Mouse (Mus musculus) large intestine, adult 2 months (tissue): Measurements from ENCODE around the gene Tbc1d4. TPM values are rescaled to one million over a fixed set of nuclear protein-coding genes. Genes with fewer than 3 reads are reported as not detected.
"Not testable (repeated sequence)": the region's sequence is repeated elsewhere in the genome, so short reads cannot be mapped to it uniquely, and the experiment has no call there.

ENCODE experiments used
- DNase-seq: peaks from one replicate; pipeline ENCODE4 v3.0.0-alpha.2; 2012; ENCODE audit warnings: low read depth, low spot score
- WGBS: fragments of 180-500 bp; shearing (Covaris S2); methylation state at CpG from one replicate; pipeline ENCODE4 v1.1.7; 2018; 5-methylcytosine and 5-hydroxymethylcytosine counted together
- polyA plus RNA-seq: library from polyadenylated mRNA; depleted of rRNA; stranded (reverse); fragments of >200 nt; gene quantifications from 2 replicates; pipeline ENCODE4 v1.2.3, GENCODE M21; 2012

The Tbc1d4 gene
- polyA plus RNA-seq, 1 experiment = 2.6 TPM

- no peak for DNase-seq
- 90% methylated on average over 14 of the region's 14 CpGs for WGBS
These were observed 11.8 kb downstream of the Tbc1d4 start for GRCm38 (mm10) chr14:101597096-101597715.

DNA sequence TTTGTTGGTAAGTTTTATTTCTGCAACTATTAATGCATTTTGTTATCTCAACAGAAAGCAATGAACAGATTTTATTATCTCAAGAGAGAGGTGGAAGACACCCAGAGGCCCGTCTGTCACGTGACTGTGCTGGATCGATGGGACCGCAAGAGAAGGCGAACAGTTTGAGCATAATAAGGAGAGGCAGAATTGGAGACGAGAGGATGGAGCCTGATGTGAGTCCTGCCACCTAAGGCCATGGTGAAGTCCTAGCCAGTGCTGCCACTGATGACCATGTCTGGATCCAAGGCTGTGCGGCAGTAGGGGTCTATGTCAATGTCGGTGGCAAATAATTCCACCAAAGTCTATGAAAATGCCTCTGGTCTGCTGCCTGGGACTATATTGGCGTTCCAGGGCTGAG lies 12.3 kb downstream of the Tbc1d4 start:
- no peak for DNase-seq
- WGBS = 97% methylated on average over 9 of the region's 9 CpGs

DNA sequence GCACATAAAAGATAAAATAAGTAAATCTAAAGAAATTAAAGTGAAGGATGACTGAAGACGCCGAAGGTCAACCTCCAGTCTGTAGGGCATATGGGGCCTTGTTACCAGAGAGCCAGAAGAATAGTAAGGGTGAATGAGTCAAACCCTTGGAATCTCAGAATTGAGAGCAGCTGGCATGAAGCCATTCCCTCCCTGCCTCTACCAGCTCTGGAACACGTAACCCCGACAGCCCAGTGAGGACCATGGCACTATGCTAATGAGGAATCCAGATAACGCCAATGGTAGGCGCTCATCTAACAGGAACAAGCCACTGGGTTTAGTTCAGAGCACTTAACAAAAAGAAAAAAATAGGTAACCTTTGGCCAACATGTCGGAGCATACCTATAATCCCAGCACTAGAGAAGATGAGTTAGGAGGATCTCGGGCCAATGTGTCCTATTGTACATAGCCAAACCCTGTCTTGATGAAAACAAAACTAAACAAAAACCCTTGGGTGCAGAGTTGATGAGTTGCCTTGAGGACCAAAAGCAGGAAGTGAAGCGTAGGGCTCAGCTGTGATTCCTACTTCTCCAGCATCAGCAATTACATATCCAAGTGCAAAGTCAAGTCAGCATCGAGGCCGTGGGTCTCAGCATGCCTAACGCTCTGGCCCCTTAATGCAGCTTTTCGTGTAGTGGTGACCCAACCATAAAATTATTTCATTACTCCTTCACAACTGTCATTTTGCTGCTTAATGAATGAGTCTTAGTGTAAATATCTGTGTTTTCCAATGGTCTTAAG lies 13.5 kb downstream of the Tbc1d4 start:
- no peak for DNase-seq
- 90% methylated on average over 13 of the region's 13 CpGs for WGBS

DNA sequence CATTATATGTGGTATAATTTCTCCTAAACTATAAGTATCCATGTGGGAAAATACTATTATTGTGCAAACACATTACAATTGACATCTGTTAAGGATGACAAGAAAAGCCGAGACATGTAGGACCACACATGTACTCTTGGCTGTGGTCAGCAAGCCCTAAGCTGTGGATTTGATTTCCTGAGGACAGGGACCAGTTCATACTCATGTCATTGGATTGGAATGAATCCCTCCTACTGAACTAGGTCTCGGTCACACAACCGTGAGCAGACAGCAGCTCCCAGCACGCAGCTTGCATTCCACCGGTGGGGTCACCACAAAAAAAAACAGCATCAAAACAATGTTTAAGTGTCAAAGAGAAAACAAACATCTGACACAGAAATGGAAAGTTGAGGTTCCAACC lies 15.0 kb downstream of the Tbc1d4 start:
- DNase-seq = no peak
- 74% methylated on average over 5 of the region's 5 CpGs for WGBS

DNA sequence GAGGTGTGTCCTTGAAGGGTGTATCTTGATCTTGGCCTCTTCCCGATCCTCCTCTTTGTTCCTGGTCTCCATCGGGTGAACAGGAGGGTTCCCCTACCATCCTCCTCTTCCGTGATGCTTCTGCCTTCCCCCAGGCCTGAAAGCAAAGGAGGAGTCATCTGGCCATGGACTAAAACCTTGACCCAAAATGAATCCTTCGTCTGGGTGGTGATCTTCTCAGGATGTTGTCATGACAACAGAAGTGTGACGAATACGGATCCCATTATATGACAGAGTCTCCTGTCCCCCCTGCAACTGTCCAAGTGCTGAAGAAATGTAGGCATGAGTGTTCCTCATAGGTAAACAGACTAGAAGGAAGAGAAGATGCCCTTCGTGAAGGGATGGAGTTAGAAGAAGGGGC lies 15.7 kb downstream of the Tbc1d4 start:
- DNase-seq = no peak
- 70% methylated on average over 7 of the region's 7 CpGs for WGBS

- WGBS = 91% methylated on average over 5 of the region's 5 CpGs
- DNase-seq = no peak
These were observed 17.9 kb downstream of the Tbc1d4 start for GRCm38 (mm10) chr14:101591101-101591500.

GRCm38 (mm10) chr14:101588209-101588991 lies 20.6 kb downstream of the Tbc1d4 start:
- not testable (repeated sequence) for DNase-seq
- WGBS = 56% methylated on average over 3 of the region's 4 CpGs

DNA sequence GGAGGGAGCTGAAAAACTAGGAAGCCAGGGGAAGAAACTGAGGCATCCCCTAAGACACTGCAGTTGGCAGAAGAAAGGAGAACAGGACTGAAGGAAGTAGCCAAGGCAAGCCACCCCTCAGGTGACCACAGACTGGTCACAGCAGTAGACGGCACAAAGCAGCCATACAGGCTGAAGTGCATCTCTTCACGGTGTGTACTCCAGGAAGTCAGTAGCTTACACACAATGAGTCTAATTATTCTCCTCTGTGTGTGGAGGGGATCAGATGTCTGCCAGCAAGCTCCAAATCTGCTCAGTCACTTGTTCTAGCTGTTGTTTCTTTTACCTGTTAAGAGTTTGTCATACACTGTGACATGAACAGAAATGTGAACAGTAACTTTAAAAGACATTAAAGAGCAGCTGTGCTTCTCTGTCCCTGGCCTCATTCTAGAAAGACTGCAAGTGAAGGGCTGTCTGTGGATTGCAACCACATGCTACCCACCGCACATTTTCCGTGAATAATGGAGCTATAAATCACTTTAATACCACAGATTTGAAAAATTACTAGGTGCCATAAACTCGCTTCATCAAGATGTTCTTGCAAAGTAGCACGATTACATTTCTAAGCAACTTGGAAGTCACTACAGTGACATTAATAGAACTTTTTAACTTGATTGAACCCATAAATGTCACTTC lies 21.5 kb downstream of the Tbc1d4 start:
- DNase-seq = not testable (repeated sequence)
- WGBS = 59% methylated on average over 4 of the region's 6 CpGs

- DNase-seq = no peak
- 77% methylated on average over 7 of the region's 7 CpGs for WGBS
These were observed 22.9 kb downstream of the Tbc1d4 start for GRCm38 (mm10) chr14:101586096-101586495.

- no peak for DNase-seq
- WGBS = 13% methylated on average over 3 of the region's 3 CpGs
These were observed 33.3 kb downstream of the Tbc1d4 start for GRCm38 (mm10) chr14:101575651-101576050.

DNA sequence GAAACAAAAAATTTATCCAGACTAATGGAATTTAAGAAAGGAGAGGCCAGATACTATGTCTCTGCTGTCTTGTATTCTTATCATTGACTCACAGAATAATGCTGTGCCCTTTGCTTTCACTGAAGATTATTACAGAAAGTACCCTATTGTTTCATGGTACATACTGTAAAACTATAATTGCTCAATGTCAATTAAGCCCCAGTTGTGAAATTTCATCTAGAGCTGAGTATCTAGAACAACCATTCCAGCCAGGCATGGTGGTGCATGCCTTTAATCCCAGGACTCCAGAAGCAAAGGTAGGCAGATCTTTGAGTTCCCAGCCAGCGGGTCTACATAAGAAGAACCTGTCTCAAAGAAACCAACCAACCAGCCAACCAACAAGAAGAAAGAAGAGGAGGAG lies 34.5 kb downstream of the Tbc1d4 start:
- WGBS = 82% methylated on average over 1 of the region's 1 CpGs
- no peak for DNase-seq

- 61% methylated on average over 7 of the region's 7 CpGs for WGBS
These were observed 35.8 kb downstream of the Tbc1d4 start for GRCm38 (mm10) chr14:101573107-101573614.

GRCm38 (mm10) chr14:101568828-101569227 lies 40.2 kb downstream of the Tbc1d4 start:
- 86% methylated on average over 2 of the region's 2 CpGs for WGBS
- no peak for DNase-seq

More at GRCm38 (mm10) chr14:101573107-101573614, 35.8 kb downstream of the Tbc1d4 start:
- no peak for DNase-seq

DNA sequence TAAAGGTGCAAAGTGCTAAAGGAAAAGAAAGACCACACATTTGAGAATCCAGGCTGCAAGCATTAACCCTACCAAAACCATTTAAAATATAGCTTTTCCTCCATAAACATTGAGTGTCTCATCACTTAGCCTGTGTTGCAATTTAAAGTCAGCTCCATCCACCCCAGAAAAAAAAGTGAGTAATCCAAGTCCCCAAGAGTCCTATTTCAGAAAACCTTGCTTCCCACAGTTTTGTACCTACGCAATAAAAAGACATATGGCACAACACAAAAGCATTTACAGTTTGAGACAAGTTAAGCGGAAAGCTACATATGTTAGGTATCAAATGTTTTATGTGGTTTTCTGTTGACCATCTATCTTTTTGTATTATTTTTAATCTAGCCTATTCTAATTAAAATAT lies 42.3 kb downstream of the Tbc1d4 start:
- DNase-seq = no peak
- 98% methylated on average over 2 of the region's 2 CpGs for WGBS

DNA sequence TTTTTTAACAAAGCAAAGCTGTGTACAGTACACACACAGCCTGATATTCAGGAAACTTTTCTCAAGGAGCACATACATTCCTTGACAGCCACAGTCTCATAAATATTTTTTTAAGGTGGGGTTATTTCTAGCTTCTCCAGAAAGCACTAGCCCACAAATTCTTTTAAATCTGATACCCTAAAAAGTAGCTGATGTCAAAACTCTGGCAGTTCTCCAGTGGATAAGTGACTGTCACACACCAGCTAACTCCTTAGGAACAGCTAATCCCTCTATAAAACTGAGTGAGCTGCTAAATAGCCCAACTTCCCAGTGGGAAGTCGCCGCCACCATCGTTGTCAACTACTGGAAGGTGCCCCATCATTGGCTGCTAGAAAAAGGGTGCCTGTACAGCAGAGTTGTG lies 43.3 kb downstream of the Tbc1d4 start:
- WGBS = 73% methylated on average over 3 of the region's 3 CpGs
- DNase-seq = no peak

DNA sequence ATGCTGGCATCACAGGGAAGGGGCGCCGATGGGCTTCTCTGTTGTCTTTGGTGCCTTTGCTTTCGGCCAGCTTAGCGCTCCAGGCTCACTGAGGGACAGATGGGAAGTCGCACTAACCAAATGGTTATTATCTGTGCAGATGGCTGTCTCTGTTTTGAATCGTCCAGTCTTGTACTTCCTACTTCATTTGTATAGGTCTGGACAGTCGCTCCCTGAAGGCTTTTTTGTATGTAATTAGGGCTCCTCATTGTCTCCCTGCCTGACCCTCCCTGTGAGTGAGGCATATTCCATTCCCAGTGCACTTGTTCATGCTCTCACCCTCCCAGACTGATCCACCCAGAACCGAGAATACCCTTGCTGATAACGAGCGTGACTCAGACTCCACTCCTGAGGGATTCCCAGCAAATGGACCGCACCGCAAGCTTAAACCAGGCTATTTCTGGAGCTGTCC lies 47.7 kb downstream of the Tbc1d4 start:
- no peak for DNase-seq
- 67% methylated on average over 12 of the region's 12 CpGs for WGBS

DNA sequence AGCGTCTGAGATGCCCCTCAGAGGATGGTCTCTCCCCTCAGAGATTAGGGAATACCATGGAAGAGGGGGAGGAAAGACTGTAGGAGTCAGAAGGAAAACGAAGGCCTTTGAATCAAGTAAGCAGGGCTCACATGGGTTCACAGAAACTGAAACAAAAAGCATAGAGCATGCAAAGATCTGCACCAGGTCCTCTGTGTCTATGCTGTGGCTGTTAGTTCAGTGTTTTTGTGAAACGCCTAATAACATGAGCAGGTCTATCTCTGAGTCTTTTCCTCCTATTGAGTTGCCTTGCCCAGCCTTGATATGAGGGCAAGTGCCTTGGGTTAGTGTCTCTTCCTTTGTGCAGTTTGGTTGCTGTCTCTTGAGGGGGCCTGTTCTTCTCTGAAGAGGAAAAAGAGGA lies 49.5 kb downstream of the Tbc1d4 start:
- DNase-seq = no peak
- 62% methylated on average over 3 of the region's 3 CpGs for WGBS

- DNase-seq = no peak
- WGBS = 71% methylated on average over 20 of the region's 20 CpGs
These were observed 60.0 kb downstream of the Tbc1d4 start for GRCm38 (mm10) chr14:101548885-101549573.

DNA sequence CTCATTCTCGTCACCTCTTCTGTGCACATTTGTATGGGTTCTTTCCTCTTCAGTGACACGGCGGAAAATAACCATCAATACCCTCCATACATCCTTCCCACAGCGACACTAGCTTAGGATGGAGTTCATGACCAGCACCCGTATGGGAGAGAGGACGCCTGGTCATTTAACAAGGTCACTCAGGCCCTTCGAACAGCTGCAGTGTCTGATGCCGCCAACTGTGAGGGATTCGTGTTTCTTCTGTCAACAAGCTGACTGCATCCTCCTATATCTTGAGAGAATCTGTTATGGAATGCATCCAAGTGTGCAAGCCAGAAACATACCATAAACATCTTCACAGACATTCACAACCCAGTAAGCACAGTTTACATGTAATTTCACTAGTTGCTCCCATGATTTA lies 67.1 kb downstream of the Tbc1d4 start:
- WGBS = 67% methylated on average over 9 of the region's 9 CpGs

More for the DNA sequence above, 67.1 kb downstream of the Tbc1d4 start:
- DNase-seq = no peak
